Mouse (Mus musculus) mammary gland, adult 2 months (tissue): ENCODE results near the gene Ppip5k2. TPM values are rescaled to one million over a fixed set of nuclear protein-coding genes. Genes with fewer than 3 reads are reported as not detected.

Source experiments
- polyA plus RNA-seq: library from polyadenylated mRNA; depleted of rRNA; stranded (reverse); fragments of >200 nt; gene quantifications from 2 replicates; pipeline ENCODE4 v1.2.3, GENCODE M21; 2012; ENCODE audit warnings: low replicate concordance; rRNA removed

Gene Ppip5k2
- 2.9 and 5.0 TPM in 2 replicates for polyA plus RNA-seq

GRCm38 (mm10) chr1:97769904-97770753 is at the start of gene Ppip5k2, which contains the start of gene Gin1:
Gene Ppip5k2 (minus strand): TSS chr1:97770411.
Gene Gin1 (plus strand): TSS chr1:97770172.

GRCm38 (mm10) chr1:97661406-97662241 is 108.6 kb downstream of the Ppip5k2 start, which contains the start of gene D1Ertd622e:
Gene D1Ertd622e (minus strand): TSS chr1:97662074.

Other genes starting within 250 kb of the Ppip5k2 start
- gene D1Ertd622e, start 108.3 kb downstream of the Ppip5k2 start, polyA plus RNA-seq: 9.7 and 10.7 TPM in 2 replicates
- 0.82 and 2.6 TPM in 2 replicates for gene Gin1, start 239 bp downstream of the Ppip5k2 start, polyA plus RNA-seq